Mouse (Mus musculus) megakaryocyte progenitor cell, adult 5-6 weeks (primary cell): ENCODE results near the gene B4galt3. TPM values are rescaled to one million over a fixed set of nuclear protein-coding genes. Genes with fewer than 3 reads are reported as not detected.
A peak's percentile ranks its signal among the peaks of the same experiment; 100 is the strongest.
"Not testable (repeated sequence)": the region's sequence is repeated elsewhere in the genome, so short reads cannot be mapped to it uniquely, and the experiment has no call there.

Experiments used
- ATAC-seq: replicated peaks from 2 replicates; pipeline ENCODE4 v1.8.0; 2016; ENCODE audit warnings: mild to moderate bottlenecking, moderate TSS enrichment, inconsistent platforms; ENCODE audit not compliant: poor library complexity
- total RNA-seq, 2 experiments: library from RNA; stranded (forward) in 1 of 2; stranded (reverse) in 1 of 2; fragments of 157-497, 149-512 nt in 1 of 2; fragments of 200-1000 nt in 1 of 2; gene quantifications; 2 replicates each; pipeline versions ENCODE4 v1.2.3 to v1.2.4; 2015 to 2017

B4galt3 gene
- total RNA-seq, 2 experiments from 2014 or later: 14.7 to 18.0 TPM

DNA sequence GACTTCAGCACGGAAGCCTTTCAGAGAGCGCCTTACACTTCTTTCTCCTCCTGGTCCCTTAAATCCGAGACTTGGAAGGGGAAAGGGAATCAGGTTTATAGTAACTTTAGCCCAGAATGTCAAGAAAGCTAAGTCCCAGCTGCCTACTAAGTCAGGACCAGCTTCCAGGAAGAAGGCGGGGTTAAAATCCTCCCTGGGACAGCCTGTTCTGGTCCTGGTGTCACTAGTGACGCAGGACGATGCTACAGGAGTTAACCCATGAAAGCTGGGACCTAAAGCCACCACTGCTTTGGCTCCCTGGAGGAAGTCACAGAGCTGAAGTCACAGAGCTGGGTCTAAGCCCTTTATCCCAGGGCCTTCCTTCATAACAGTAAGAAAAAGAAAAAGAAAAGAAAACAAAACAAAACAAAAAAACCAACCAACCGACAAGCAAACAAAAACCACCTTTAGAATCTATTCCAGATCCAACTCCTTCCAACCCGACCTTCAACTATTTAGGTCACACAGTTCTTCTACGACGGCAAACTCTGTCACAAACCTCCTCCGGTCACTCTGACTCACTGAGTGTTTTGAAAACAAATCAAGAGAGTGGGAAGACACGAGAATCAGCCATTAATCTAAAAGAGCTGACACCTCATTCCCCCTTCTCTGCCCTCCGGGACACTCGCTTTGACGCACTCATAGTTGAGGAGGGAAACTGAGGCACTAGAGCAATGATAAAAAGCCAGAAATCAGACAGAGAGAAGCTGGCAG is 30.0 kb upstream of the B4galt3 start:
- no peak for ATAC-seq

- ATAC-seq: no peak
Measured at GRCm38 (mm10) chr1:171240911-171241310, 29.2 kb upstream of the B4galt3 start.

- ATAC-seq: not testable (repeated sequence)
Measured at GRCm38 (mm10) chr1:171241952-171242351, 28.2 kb upstream of the B4galt3 start.

DNA sequence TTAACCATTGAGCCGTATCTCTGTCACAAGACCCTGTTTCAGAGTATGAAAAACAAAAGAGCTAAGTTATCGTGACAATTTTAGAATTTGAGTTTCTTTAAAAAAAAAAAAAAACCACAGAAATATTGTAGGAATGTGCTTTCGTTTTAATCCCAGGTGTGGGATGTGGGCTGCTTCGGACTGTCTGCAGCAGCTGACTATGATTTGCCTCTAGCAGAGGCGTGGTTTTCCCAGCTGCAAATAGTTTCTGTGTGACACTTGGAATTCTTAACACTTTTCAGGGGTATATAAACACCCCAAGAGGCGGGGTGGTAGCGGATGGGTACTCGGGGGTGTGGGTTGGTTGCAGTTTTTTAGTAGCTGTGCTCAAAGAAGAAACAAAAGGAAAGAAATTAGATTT is 24.8 kb upstream of the B4galt3 start:
- ATAC-seq: no peak

DNA sequence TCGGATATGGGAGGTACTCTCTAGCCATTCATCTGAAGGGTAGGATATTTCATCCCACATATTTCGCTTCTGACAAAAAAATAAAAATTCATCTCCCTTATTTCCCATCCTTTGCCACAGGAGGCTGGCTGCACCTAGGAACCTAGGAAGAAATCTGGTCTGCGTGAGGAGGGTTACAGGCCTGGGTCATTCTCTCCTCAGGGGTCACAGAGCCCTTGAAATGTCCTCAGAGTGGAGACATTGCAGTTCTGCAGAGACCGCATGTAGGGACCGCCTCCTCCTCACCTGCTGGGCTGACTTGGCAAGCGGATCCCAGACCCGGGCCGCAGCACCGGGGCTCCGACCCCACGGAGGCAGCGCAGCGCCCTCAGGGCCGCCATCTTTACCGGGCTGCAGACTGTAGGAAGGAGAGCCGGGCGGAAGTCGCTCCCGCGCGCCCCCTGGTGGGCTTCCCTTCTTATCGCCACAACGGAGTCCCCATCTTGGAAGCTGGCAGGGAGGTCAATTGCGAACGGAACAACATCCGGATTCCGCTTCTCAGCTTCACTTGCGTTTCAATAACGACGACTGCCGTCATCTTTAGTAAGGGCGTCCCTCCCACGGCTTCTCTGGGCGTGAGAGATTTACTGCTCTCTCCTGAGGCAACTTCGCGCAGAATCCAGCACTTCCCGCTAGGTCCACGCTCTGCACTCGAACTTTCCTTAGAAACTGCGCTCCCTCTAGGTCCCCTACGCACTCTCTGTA is 23.2 kb upstream of the B4galt3 start:
- peak; percentile 94 for ATAC-seq

DNA sequence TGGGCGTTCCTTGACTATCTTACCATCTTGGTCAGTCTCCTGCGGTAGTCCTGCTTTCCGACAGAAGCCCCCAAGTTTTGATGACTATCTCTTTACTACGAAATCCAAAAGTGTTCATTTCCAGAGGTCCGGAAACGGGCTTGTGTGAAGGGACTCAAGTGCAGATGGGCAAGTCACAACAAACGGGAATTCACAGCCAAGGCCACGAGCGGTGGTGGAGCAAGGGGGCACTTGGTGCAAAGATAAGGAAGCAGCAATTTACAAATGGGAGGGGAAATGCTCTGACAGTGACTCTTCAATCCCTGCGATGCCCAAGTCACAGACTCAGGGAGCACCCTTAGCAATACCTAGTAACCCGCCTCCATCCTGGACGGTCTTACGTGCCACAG is 22.7 kb upstream of the B4galt3 start:
- ATAC-seq: peak; percentile 21

- ATAC-seq: no peak
Measured at GRCm38 (mm10) chr1:171247916-171248315, 22.2 kb upstream of the B4galt3 start.

DNA sequence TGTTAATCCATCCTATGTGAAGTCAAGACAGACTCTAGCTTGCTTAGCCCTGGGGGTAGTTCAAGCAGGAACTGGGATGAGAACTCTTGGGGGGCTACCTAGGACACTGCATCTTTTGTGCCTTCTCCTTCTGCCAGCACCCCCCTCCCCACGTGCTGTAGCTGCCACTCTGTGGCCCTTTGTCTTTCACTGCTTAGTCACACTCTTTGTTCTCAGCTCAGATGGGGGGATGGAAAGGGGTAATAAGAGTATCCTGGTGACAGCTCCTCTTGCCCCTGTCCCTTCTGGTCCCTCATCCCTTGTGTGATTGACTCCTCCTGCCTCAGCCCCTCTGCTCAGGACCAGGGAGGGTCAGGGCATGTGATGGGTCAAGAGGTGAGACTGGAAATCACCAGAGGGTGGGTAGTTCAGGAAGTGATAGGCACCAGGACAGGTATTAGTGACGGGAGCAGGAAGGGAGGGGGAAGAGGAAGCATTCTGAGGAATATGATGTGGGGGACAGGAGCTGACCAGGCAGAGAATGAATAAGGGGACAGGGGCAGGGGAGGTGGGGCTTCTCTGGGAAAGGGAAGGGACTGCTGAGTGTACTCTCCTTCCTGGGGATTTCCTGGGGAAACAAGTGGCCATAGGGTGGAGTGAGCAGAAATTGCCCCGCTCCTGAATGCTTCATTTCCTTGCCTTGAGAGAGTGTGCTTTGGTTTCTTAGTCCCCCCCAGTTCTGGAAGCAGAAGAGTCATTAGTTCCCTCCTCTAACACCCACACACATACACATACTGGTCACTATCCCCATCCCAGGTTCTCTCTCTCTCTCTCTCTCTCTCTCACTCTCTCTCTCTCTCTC is 21.5 kb upstream of the B4galt3 start:
- ATAC-seq: no peak

DNA sequence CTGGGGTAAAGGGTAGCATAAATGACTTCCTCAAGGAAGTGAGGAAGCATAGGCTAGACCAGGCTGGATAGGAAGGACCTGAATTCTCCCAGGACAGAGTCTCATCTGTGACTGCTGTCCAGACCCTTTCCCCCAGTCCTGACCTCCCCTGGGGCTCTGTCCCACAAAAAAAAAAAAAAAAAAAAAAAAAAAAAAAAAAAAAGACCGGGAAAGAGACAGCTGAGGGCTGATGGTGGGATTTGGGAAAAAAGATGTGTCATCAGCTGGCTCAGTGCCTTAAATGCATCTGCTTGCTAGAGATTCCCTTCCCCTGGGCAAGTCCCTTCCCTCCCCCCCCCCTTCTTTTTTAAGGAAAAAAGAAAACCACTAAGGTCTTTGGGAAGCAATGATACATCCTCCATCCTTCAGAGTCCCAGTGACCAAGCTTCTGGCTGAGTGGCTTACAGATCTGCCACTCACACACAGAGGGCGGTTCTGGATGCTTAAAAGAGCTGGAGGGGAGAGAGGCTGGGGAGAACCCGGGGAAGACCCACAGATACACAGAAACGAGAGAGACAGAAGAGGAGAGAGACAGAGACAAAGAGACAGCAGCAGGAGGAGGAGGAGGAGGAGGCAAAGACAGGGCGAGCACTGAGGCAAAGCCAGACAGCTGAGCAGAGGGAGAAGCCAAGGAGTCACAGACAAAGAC is 20.1 kb upstream of the B4galt3 start, which contains the start of gene Adamts4:
Adamts4 (plus strand) TSS at position 509 of the 688 bp plus-strand sequence.
- no peak for ATAC-seq

DNA sequence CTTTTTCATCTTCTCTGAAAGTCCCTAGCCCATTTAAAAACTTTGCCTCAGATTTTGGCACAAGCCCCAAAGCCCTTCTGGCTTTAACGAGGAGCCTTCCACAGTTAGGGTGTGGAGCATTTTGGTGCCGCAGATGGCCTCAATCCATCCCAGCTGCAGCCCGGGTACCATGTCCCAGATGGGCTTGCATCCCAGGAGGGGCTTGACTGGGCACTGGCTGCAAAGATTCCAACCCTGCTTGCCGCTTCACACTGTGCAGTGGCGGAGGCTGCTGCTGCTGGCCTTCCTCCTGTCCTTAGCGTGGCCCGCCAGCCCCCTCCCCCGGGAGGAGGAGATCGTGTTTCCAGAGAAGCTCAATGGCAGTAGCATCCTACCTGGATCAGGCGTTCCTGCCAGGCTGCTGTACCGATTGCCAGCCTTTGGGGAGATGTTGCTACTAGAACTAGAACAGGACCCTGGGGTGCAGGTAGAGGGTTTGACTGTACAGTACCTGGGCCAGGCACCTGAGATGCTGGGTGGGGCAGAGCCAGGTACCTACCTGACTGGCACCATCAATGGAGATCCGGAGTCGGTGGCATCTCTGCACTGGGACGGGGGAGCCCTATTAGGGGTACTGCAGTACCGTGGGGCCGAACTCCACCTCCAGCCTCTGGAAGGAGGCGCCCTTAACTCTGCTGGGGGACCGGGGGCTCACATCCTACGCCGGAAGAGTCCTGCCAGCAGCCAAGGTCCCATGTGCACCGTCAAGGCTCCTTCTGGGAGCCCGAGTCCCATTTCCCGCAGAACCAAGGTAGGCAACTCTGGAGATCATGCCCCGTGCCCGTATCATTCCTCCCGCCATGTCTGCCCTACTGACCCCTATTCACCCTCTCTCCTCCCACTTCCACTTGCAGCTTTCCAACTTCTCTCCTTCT is 19.2 kb upstream of the B4galt3 start, which contains the start of gene Ndufs2:
Ndufs2 (minus strand) TSS at position 709 of the 914 bp plus-strand sequence.
- ATAC-seq: no peak

GRCm38 (mm10) chr1:171251594-171252324 is 18.4 kb upstream of the B4galt3 start:
- ATAC-seq: no peak

- ATAC-seq: no peak
Measured at GRCm38 (mm10) chr1:171252415-171252814, 17.7 kb upstream of the B4galt3 start.

GRCm38 (mm10) chr1:171256095-171256818 is 13.9 kb upstream of the B4galt3 start:
- no peak for ATAC-seq

DNA sequence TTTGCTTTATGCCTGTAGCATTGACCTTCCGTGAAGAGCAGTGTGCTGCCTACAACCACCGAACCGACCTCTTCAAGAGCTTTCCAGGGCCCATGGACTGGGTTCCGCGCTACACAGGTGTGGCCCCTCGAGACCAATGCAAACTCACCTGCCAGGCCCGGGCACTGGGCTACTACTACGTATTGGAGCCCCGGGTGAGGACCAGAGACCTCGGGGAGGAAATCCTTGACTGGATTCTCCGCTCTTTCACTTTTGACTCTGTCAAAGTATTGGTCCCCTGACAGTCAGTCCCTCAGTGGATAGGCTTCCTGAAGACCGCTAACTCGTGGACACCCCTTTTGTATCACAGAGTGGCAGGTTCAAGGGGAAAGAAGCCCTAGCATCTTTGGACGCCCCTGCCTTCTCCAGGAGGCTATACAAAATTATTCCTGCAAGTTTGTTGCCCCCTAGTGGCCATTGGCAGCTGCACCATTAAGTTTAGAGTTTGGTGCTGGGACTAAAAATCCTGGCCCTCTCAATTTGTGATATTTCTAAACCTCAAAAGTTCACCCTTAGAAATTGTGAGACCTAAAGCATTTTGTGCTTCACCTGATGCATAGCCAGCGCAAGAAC is 13.1 kb upstream of the B4galt3 start:
- peak; percentile 82 for ATAC-seq

DNA sequence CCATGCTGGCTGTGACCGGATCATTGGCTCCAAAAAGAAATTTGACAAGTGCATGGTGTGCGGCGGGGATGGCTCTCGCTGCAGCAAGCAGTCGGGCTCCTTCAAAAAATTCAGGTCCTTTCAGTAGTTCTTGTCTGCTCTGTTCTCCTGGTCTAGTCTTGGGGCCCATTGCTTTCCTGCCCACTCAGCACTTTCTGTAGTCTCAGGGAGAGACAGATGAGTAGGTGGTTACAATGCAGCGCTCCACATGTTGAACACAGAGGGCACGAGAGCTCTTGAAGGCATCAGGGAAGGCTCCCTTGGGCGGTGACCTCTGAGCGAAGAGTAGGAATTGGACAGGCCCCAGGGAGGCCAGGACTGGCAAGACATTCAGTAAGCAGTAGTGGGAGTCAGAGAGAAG is 12.3 kb upstream of the B4galt3 start:
- ATAC-seq: no peak

GRCm38 (mm10) chr1:171258921-171259320 is 11.2 kb upstream of the B4galt3 start:
- ATAC-seq: 0 out of 2 replicates have a peak, but pooled peaks have one; percentile 1

GRCm38 (mm10) chr1:171260316-171260715 is 9.8 kb upstream of the B4galt3 start:
- no peak; the same call in 1 of the 2 replicates for ATAC-seq
